Mouse (Mus musculus): ENCODE results near the gene Mtrf1. TPM values are rescaled to one million over a fixed set of nuclear protein-coding genes. Genes with fewer than 3 reads are reported as not detected.

The Mtrf1 gene
- polyA plus RNA-seq (2012; rRNA removed) = 4.6 and 5.7 TPM in 2 replicates

DNA sequence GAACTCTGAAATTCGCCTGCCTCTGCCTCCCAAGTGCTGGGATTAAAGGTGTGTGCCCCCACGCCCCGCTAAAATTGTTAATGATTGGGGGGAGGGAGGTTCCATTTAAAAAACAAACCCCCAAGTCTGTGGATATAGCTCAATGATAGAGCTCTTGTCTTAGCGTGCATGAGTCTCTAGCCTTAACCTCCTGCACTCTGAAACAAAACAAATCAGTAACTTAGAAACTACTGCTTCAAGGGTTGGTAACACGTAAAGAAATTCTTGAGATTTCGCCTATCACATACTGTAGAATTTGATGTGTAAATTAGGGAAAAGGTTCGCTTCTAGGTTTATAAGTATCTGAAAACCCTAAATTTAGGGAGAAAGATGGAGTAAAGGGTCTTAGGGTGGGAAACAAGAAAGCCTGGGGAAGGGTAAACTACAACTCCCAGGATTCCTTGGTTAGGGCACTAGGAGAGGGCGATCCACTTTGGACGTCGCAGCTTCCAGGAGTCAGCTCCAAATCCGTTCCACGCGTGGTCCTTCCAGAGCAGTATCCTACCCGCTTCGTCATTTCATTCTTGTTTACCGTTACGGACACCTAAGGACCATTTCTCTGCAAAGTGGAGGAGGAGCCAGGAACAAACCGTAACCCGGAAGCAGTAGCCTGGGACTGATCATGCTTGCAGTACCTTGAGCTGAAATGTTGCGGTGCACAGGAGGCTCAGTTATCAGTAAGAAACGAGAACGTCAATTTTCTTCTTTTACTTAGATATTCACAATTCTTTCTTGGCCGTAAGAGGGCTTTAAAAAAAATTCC, at the start of gene Mtrf1:
Gene Mtrf1 (plus strand): TSS at position 452 of the 802 bp plus-strand sequence.
- peak; percentile 10; the same call in 1 of the 2 replicates for TF ChIP-seq POLR2A (IDR thresholded peaks at IDR 0.05; ENCODE audit: borderline replicate concordance, extremely low read depth, insufficient read depth, insufficient read length, poor library complexity, severe bottlenecking)
- TF ChIP-seq CTCF (IDR thresholded peaks at IDR 0.05; ENCODE audit: borderline replicate concordance, extremely low read depth, insufficient read depth, insufficient read length) = no peak

DNA sequence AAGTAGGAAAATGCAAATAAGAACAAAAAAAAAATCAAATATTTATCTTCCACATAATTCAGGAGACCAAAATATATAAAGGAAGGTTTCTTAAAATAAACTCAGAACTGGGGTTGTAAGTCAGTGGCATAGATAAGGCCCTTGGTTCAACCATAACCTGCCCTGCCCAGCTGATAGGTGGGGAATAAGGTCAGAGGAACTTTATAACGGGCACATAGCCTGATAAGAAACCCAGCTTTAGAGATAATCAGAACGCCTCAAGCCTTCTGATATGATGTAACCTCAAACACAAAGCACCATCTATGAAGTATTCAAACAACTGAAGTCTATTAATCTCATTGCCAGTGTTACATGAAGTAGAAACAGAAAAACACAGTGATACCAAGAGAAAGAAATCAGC, 39.5 kb upstream of the Mtrf1 start:
- no peak for TF ChIP-seq CTCF (IDR thresholded peaks at IDR 0.05; ENCODE audit: borderline replicate concordance, extremely low read depth, insufficient read depth, insufficient read length)
- no peak for TF ChIP-seq POLR2A (IDR thresholded peaks at IDR 0.05; ENCODE audit: borderline replicate concordance, extremely low read depth, insufficient read depth, insufficient read length, poor library complexity, severe bottlenecking)

More for the DNA sequence above, at the start of gene Mtrf1:
- DNase-seq (ENCODE audit: low read depth) = peak; percentile 94

DNA sequence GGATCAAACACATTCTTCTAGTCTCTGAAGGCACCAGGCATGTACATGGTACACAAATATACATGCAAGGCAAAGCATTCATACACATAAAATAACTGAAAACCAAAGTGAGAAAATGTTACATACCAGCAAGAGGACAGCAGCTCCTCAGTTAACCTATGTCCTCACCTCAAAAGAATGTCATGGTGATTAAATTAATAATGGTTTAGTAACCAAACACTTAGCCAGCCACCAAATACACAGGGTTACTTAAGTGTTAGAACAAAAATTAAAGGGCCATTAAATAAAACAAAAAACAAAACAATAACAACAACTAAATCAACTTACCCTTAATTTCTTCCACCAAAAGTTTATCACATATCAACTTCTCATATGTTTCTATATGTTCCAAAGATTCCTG, 20.5 kb upstream of the Mtrf1 start:
- no peak for DNase-seq (ENCODE audit: low read depth)
- TF ChIP-seq CTCF (IDR thresholded peaks at IDR 0.05; ENCODE audit: borderline replicate concordance, extremely low read depth, insufficient read depth, insufficient read length) (no peak), POLR2A (IDR thresholded peaks at IDR 0.05; ENCODE audit: borderline replicate concordance, extremely low read depth, insufficient read depth, insufficient read length, poor library complexity, severe bottlenecking) (no peak)

More for the DNA sequence above, 39.5 kb upstream of the Mtrf1 start:
- DNase-seq (ENCODE audit: low read depth) = no peak

DNA sequence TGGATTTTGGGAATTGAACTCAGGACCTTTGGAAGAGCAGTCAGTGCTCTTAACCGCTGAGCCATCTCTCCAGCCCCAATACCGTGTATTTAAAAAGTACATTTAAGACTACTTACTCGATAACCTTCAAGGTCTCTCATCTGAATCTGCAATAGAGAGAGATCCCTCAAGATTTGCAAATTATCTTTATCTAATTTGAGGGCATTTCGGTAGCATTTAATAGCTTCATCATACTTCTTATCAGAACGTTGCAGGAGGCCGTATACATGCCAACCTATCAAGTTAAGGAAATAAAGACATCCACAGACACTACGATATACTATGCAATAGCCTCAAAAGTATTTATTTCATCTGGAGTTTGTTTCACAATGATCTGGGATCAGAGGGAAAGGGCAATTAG, 14.5 kb upstream of the Mtrf1 start:
- TF ChIP-seq POLR2A (IDR thresholded peaks at IDR 0.05; ENCODE audit: borderline replicate concordance, extremely low read depth, insufficient read depth, insufficient read length, poor library complexity, severe bottlenecking) (no peak), CTCF (IDR thresholded peaks at IDR 0.05; ENCODE audit: borderline replicate concordance, extremely low read depth, insufficient read depth, insufficient read length) (no peak)
- no peak for DNase-seq (ENCODE audit: low read depth)

DNA sequence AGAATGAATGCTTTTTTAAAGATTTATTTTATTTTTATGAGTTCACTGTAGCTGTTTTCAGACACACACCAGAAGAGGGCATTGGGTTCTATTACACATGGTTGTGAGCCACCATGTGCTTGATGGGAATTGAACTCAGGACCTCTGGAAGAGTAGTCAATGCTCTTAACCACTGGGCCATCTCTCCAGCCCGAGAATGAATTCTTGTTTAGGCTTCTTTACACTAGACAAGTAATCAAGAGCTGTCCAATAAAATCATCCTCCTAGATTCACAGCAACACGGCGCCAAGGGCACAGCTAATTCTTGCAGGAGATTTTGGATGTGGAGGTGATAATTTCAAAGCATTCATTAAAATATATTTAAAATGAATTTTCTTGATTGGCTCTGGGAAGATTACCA, 9.3 kb upstream of the Mtrf1 start:
- TF ChIP-seq POLR2A (IDR thresholded peaks at IDR 0.05; ENCODE audit: borderline replicate concordance, extremely low read depth, insufficient read depth, insufficient read length, poor library complexity, severe bottlenecking) = no peak
- TF ChIP-seq CTCF (IDR thresholded peaks at IDR 0.05; ENCODE audit: borderline replicate concordance, extremely low read depth, insufficient read depth, insufficient read length) = no peak
- no peak for DNase-seq (ENCODE audit: low read depth)

DNA sequence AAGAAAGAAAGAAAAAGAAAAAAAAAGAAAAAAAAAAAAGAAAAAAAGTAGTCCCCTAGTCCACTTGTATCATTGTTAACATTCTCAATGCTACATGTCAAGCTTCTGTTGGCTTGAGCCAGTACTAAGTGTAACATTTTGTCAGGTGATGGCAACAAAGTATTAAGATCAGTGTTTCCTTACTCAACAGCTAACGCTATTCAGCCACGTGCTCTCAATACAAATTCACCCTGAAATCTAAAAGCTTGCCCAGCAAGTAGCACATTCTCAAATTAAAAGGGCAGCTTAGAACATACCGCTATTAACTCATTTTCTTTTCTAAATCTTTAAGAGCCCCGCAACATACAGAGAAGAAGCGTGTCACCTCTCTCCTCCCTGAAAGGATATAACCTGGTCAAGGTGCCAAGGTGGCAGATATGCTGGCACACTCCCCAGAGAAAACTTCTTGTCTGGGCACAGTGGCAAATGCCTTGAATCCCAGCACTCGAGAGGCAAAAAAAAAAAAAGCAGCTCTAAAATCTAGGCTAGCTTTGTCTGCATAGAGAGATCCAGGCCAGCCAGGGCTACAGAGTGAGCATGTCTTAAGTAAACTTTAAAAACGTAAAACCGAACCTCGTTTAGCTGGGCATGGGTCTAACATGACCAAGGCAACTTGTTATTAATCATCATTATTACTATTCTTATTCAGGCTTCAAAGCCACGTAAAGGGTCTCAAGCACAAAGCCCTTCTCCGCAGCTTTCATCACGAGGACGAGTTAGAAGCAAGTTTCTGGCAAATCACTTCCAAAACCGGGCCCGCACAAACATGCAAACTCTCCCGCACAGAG, 7.9 kb upstream of the Mtrf1 start:
- TF ChIP-seq CTCF (IDR thresholded peaks at IDR 0.05; ENCODE audit: borderline replicate concordance, extremely low read depth, insufficient read depth, insufficient read length) = no peak
- no peak for TF ChIP-seq POLR2A (IDR thresholded peaks at IDR 0.05; ENCODE audit: borderline replicate concordance, extremely low read depth, insufficient read depth, insufficient read length, poor library complexity, severe bottlenecking)
- peak; percentile 70 for DNase-seq (ENCODE audit: low read depth)

DNA sequence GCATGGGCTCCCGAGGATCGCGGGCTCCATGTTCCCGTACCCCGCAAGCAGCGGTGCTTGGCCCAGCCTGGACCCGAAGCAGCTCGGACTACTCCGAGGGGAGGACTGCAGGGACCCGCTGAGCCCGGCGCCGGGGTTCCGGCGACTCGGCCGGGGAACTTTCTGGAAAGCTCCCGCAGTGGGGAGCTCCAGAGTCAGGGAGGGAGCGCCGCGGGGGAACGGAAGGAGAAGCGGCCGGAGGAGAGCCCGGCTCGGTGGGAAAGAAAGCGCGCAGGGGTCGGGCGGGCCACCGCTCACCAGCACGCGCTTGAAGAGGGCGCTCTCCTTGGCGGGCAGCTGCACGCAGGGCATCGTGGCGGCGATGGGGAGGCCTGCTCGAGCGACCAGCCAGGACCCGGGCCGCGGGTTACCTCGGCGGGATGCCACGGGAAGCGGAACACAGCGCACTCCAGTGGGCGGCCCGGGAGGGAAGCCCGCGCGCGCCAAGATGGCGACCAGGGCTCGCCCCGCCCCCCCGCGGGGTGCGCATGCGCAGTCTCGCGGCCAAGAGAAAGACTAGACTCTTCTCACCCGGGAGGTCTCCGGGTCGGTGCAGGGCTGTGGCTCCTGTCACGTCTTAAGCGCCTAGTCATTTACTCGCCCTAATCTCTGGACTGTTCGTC, 7.2 kb upstream of the Mtrf1 start, which contains the start of gene Naa16:
Gene Naa16 (minus strand): TSS at position 514 of the 662 bp plus-strand sequence.
- TF ChIP-seq CTCF (IDR thresholded peaks at IDR 0.05; ENCODE audit: borderline replicate concordance, extremely low read depth, insufficient read depth, insufficient read length) = peak; percentile 47; the same call in 1 of the 2 replicates
- TF ChIP-seq POLR2A (IDR thresholded peaks at IDR 0.05; ENCODE audit: borderline replicate concordance, extremely low read depth, insufficient read depth, insufficient read length, poor library complexity, severe bottlenecking) = peak; percentile 90
- peak; percentile 97 for DNase-seq (ENCODE audit: low read depth)

DNA sequence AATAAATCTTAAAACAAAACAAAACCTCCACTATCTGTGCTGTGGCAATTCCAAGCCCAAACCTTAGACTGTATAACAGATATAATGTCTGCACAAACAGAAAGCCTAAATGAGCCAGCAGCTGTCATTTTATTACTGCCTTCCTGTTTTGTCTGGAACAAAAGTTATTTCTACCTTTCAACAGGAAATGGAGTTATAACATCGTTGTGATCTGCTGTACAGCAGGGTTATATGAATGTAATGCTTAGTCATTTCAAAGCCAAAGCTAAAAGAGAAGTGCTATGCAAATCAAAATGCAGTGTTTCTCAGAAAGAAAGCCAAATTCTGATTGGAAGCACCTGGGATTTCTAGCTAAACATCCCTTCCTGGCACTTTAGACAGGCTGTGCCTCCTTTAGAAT, 4.3 kb upstream of the Mtrf1 start:
- no peak for DNase-seq (ENCODE audit: low read depth)
- TF ChIP-seq POLR2A (IDR thresholded peaks at IDR 0.05; ENCODE audit: borderline replicate concordance, extremely low read depth, insufficient read depth, insufficient read length, poor library complexity, severe bottlenecking) (no peak), CTCF (IDR thresholded peaks at IDR 0.05; ENCODE audit: borderline replicate concordance, extremely low read depth, insufficient read depth, insufficient read length) (no peak)

DNA sequence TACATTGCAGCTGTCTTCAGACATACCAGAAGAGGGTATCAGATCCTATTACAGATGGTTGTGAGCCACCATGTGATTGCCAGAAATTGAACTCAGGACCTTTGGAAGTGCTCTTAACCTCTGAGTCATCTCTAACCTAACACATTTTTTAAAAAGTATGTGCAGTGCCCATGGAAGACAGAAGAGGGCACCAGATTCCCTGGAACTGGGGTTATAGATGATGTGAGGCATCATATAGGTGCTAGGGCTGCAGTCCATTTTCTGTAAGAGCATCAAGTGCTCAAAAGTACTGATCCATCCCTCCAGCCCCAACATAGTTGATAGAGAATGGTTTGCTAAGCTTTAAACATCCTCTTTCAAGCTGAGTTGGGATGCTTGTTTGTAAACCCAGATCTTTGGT, 3.0 kb upstream of the Mtrf1 start:
- no peak for TF ChIP-seq POLR2A (IDR thresholded peaks at IDR 0.05; ENCODE audit: borderline replicate concordance, extremely low read depth, insufficient read depth, insufficient read length, poor library complexity, severe bottlenecking)
- TF ChIP-seq CTCF (IDR thresholded peaks at IDR 0.05; ENCODE audit: borderline replicate concordance, extremely low read depth, insufficient read depth, insufficient read length) = peak; percentile 51; the same call in 1 of the 2 replicates
- peak; percentile 51 for DNase-seq (ENCODE audit: low read depth)

DNA sequence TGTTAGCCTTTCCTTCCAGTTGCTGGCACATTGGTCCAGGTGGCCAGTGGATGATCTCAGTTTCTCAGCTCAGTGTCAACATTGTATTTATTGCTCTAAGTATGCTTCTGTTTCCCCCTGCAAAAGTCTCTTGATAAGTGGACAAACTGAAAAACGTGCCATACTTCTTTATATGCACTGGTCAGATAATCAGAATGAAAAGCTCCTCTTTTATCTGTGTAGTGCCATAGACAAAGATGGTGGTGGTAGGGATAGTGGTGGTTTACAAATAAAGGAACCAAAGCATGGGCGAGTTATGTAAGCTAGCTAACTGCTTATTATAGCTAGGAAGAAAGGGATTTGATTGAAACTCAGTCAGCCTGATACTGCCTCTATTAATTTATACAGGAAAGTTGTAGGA, 10.1 kb downstream of the Mtrf1 start:
- TF ChIP-seq CTCF (IDR thresholded peaks at IDR 0.05; ENCODE audit: borderline replicate concordance, extremely low read depth, insufficient read depth, insufficient read length) (no peak), POLR2A (IDR thresholded peaks at IDR 0.05; ENCODE audit: borderline replicate concordance, extremely low read depth, insufficient read depth, insufficient read length, poor library complexity, severe bottlenecking) (no peak)
- DNase-seq (ENCODE audit: low read depth) = no peak

Data from brain, embryonic 14.5 days (tissue).